Mouse (Mus musculus) midbrain, embryonic 14.5 days (tissue): Measurements from ENCODE around the gene Prdm12. TPM values are rescaled to one million over a fixed set of nuclear protein-coding genes. Genes with fewer than 3 reads are reported as not detected.

Experiments
- ATAC-seq: fragments of 200-750 bp; cut with Nextera tagmentation; 2 replicates; pipeline ENCODE4 v1.8.0; 2017; ENCODE audit warnings: moderate number of reproducible peaks, moderate library complexity; ENCODE audit not compliant: low FRiP score, low TSS enrichment
- DNase-seq: peaks from one replicate; pipeline ENCODE4 v3.0.0-alpha.2; 2015
- H3K27ac ChIP-seq: fragments of 300-500 bp; sonication (generic); replicated peaks from 2 replicates; pipeline ENCODE4 v1.5.1; 2014; ENCODE audit warnings: mild to moderate bottlenecking, low read depth, low read length, moderate library complexity
- H3K27me3 ChIP-seq: fragments of 300-500 bp; sonication (generic); 2 replicates; pipeline ENCODE4 v1.6.1; 2014; ENCODE audit warnings: low read length, control low read depth, mixed read lengths; ENCODE audit not compliant: control insufficient read depth, insufficient read depth
- H3K36me3 ChIP-seq: fragments of 300-500 bp; sonication (generic); 2 replicates; pipeline ENCODE4 v1.6.1; 2014; ENCODE audit warnings: low read length, control low read depth; ENCODE audit not compliant: control insufficient read depth, insufficient read depth
- H3K4me1 ChIP-seq: fragments of 300-500 bp; sonication (generic); 2 replicates; pipeline ENCODE4 v1.6.1; 2014; ENCODE audit warnings: mild to moderate bottlenecking, antibody characterized with exemption, low read length, control low read depth; ENCODE audit not compliant: control insufficient read depth, insufficient read depth
- H3K4me2 ChIP-seq: fragments of 300-500 bp; sonication (generic); 2 replicates; pipeline ENCODE4 v1.6.1; 2014; ENCODE audit warnings: mild to moderate bottlenecking, low read length, moderate library complexity
- H3K4me3 ChIP-seq: fragments of 300-500 bp; sonication (generic); replicated peaks from 2 replicates; pipeline ENCODE4 v1.5.1; 2014; ENCODE audit warnings: low read depth, low read length
- H3K9ac ChIP-seq: fragments of 300-500 bp; sonication (generic); replicated peaks from 2 replicates; pipeline ENCODE4 v1.6.1; 2014; ENCODE audit warnings: mild to moderate bottlenecking, low read length, moderate library complexity
- H3K9me3 ChIP-seq: fragments of 300-500 bp; sonication (generic); 2 replicates; pipeline ENCODE4 v1.6.1; 2016; ENCODE audit warnings: low read length, control low read depth, mixed read lengths; ENCODE audit not compliant: control insufficient read depth
- WGBS: fragments of 180-500 bp; shearing (Covaris S2); extraction: QIAGEN DNeasy Blood & Tissue Kit; methylation state at CpG from one replicate; pipeline ENCODE4 v1.1.7; 2014; 5-methylcytosine and 5-hydroxymethylcytosine counted together
- polyA plus RNA-seq: library from polyadenylated mRNA; unstranded; fragments of >200 nt; fragmentation: Nextera tagmentation; extraction: Ambion mirVana; gene quantifications from 2 replicates; pipeline ENCODE4 v1.2.1, GENCODE M21; 2014

Prdm12 gene
- polyA plus RNA-seq, 1 experiment from 2014 or later: 4.7 TPM

DNA sequence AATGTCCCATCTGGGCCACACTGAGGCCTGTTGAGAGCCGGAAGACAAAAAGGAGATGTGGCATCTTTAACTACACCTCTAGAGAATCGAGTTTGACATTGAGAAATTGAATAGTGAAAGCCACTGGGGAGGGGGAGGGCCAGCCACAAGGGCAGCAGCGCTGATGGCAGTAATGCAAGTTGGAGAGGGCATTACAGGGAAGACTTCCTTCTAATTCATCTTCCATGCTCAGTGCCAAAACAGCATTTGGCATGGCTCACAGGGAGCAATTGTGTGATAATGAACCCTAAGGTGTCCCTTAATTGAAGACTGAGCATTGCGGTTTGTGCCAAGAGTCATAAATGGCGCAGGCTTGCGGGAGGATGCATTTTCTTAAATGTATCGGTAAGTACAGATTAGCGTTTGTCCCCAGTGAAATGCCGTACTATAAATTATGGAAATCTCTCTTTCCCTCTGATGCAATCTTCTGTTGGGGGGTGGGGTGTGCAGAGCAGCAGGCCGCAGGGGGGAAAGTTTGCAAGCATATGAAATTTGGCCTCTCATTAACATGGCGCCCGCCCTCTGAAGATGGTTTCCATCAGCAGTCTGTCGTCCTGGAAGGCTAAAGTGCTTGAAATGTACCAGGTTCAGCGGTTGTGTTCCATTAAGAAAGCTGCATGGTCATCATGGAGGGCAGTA, 21.2 kb upstream of the Prdm12 start:
- peak; percentile 26 for DNase-seq
- H3K4me1 ChIP-seq: no peaks in the 10 kb centered on the region
- H3K4me2 ChIP-seq: no peak overlapping the region
- H3K9me3 ChIP-seq: no peaks in the 10 kb centered on the region
- peaks cover 32% of the 10 kb centered on the region for H3K36me3 ChIP-seq
- 63% methylated on average over 14 of the region's 14 CpGs for WGBS
- no peak for ATAC-seq
- H3K27me3 ChIP-seq: no peaks in the 10 kb centered on the region
- no peak overlapping the region for H3K9ac ChIP-seq
- H3K4me3 ChIP-seq: no peak overlapping the region
- H3K27ac ChIP-seq: no peak overlapping the region

DNA sequence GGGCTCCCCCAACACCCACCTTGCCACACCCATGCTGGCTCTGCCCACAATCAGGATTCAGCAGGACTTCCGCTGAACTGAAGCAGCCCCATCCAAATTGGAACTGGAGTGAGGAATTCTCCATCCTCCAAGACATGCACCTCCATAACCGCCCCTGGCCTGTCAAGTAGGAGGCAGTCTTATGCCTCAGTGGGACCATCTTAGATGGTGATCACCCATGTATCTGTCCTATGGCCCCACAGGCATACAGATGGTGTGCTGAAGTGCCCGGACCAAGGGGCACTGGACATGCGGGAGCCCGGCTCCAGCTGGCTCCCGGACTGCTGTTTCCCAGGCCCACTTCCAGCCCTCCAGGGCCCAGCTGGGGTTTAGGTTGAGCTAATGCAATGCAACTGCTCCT, 20.6 kb upstream of the Prdm12 start:
- no peaks in the 10 kb centered on the region for H3K27me3 ChIP-seq
- no peak overlapping the region for H3K9ac ChIP-seq
- DNase-seq (no peak), ATAC-seq (no peak)
- WGBS: 91% methylated on average over 6 of the region's 6 CpGs
- peaks cover 26% of the 10 kb centered on the region for H3K36me3 ChIP-seq
- no peak overlapping the region for H3K4me2 ChIP-seq
- H3K4me3 ChIP-seq: no peak overlapping the region
- H3K4me1 ChIP-seq: no peaks in the 10 kb centered on the region
- no peaks in the 10 kb centered on the region for H3K9me3 ChIP-seq
- no peak overlapping the region for H3K27ac ChIP-seq

DNA sequence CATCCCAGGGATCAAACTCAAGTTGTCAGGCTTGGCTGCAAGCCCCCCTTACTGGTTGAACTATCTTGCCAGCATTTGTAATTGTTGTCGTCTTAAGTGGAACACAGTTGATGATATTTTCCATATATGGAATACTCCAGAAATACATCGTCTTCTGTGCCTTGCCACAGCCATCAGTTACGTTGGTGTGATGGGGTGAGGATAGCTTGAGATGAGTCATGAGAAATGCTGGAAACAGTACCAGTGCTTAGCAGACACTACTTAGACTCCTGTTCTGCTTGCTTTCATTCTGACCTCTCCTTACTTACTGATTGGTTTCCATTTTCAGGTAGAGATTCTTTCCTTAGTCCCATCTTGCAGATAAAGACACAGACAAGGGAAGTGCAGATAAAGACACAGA, 6.3 kb upstream of the Prdm12 start:
- Histone ChIP-seq H3K36me3 (no peaks in the 10 kb centered on the region), H3K4me2 (no peak overlapping the region), H3K9ac (no peak overlapping the region), H3K9me3 (no peaks in the 10 kb centered on the region), H3K4me1 (peaks cover 25% of the 10 kb centered on the region), H3K4me3 (no peak overlapping the region), H3K27me3 (peaks cover 89% of the 10 kb centered on the region), H3K27ac (no peak overlapping the region)
- WGBS: 84% methylated on average over 3 of the region's 3 CpGs
- ATAC-seq: no peak
- DNase-seq: no peak

DNA sequence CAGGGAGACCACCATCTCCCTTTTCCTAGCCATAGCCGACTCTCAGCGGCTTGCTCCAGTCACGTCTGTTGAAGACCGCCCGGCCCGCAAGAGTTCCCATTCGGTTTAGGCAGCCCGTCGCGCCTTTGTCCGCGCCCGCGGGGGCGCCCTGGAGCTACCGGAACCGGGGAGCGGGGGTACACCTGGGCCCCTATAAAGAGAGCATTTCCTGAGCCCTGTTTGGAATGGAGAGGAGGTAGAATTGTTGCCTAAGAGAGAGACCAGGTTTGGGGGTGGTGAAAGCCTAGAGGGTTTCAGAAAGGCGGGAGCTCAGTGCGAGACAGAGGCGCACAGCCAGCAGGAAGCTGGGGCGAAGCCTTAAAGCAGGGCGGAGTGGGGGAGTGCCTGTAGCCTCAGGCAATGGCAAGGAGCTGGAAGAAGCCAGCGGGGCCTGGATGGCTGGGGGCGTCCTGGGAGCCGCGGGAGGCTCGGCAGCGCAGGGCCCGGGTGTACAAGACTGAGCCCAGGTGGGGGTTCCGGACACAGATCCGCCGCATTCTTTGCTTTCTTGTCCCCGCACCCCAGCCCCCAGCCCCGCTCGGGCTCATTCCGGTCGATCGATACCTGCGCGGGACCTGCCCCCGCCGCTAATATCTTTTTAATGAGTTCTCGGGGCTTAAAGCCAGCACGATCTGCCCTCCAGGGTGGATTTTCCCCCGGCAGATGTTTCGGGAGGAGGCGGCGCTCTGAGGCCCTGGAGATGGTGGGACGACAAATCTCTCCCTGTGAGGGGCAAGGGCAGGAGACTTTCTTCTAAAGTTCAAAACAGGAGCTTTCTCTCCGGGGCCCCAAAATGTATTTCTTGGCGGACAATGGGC, 4.3 kb upstream of the Prdm12 start:
- Histone ChIP-seq H3K4me3 (peak overlapping the region; percentile 29), H3K9ac (no peak overlapping the region; the same call in 1 of the 2 replicates), H3K36me3 (no peaks in the 10 kb centered on the region), H3K4me2 (peak overlapping the region; percentile 49), H3K27ac (peak overlapping the region; percentile 32; the same call in 1 of the 2 replicates), H3K27me3 (peaks cover 95% of the 10 kb centered on the region), H3K9me3 (no peaks in the 10 kb centered on the region), H3K4me1 (peaks cover 32% of the 10 kb centered on the region)
- DNase-seq (peak; percentile 64), ATAC-seq (no peak; the same call in 1 of the 2 replicates)
- under 1% methylated on average over 50 of the region's 52 CpGs for WGBS

DNA sequence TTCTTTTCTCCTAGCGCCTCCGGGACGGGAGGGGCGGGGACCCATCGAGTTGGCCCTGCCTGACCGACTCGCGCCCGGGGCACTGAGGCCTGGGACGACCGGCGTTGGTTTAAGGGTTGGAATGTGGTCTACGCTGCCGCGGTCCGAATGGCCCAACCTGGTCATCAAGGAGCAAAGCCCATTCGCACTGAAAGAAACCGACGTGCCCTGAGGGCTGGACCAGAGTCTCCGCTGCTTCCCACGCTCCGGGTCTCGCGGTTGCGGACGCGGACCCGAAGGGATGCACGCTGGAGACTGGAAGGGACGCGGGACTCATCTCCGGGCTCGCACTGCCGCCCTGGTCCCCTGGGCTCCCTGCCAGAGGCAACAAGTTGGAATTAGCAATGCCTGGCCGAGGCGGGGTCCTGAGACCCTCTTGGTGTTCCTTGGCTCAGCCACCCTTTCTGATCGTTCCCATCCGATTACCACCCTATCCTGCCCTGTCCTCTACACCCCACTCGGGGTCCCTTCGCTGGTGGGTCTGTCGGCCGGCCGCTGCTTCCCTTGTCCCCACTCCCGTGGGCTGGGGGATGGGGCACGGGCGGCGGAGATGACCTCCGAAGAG, 3.6 kb upstream of the Prdm12 start:
- peak; percentile 73 for DNase-seq
- H3K4me1 ChIP-seq: peaks cover 32% of the 10 kb centered on the region
- peaks cover 91% of the 10 kb centered on the region for H3K27me3 ChIP-seq
- peak overlapping the region; percentile 0; the same call in 1 of the 2 replicates for H3K9ac ChIP-seq
- peak overlapping the region; percentile 49 for H3K4me2 ChIP-seq
- H3K9me3 ChIP-seq: no peaks in the 10 kb centered on the region
- H3K4me3 ChIP-seq: peak overlapping the region; percentile 29
- H3K27ac ChIP-seq: peak overlapping the region; percentile 32
- WGBS: under 1% methylated on average over 48 of the region's 48 CpGs
- ATAC-seq: no peak; the same call in 1 of the 2 replicates
- no peaks in the 10 kb centered on the region for H3K36me3 ChIP-seq

DNA sequence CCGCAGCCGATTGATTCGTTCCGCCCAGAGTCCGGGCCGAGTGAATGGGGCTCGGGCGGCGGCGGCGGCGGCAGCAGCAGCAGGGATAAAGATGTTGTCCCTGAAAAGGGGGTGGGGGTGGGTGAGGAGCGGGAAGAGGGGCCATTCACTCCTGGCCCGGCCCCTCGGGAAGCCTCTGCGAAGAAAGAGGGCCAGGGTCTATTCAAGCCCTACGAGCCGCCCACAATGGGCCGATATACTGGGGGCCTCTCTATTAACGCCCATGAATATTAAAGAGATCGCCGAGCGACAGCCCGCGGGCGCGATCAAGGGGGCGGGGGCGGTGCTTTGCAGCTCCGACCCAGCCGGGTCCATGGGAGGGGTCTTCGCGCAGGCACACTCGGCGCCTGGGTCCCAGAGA, 3.1 kb upstream of the Prdm12 start:
- Histone ChIP-seq H3K4me3 (peak overlapping the region; percentile 29), H3K9me3 (no peaks in the 10 kb centered on the region), H3K9ac (0 out of 2 replicates have a peak overlapping the region, but pooled peaks have one; percentile 0), H3K27ac (peak overlapping the region; percentile 32; the same call in 1 of the 2 replicates), H3K4me1 (peaks cover 32% of the 10 kb centered on the region), H3K36me3 (no peaks in the 10 kb centered on the region), H3K27me3 (peaks cover 89% of the 10 kb centered on the region), H3K4me2 (peak overlapping the region; percentile 49)
- DNase-seq: peak; percentile 78
- WGBS: under 1% methylated on average over 35 of the region's 35 CpGs
- ATAC-seq: peak; percentile 74

DNA sequence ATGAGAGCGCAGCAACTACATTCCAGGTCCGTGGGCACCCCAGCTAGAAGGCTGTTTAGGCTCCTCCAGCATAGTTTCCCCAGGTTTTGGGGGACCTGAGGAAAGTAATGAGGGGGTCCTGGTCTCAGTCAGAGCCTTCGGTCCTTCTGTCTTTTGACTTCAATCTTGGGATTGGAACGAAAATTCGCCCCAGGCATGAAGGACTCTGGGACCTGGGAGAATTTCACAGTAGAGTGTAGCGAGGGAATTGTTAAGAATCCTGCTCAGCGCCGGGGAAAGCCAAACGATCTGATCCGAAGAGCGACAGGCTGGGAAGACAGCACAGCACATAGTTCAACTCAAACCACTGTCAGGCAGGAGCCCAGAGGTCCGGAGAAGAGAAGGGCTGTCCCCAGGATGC, 2.5 kb upstream of the Prdm12 start:
- H3K4me3 ChIP-seq: peak overlapping the region; percentile 29
- no peaks in the 10 kb centered on the region for H3K9me3 ChIP-seq
- no peak for ATAC-seq
- no peak overlapping the region for H3K27ac ChIP-seq
- DNase-seq: peak; percentile 45
- peaks cover 89% of the 10 kb centered on the region for H3K27me3 ChIP-seq
- H3K4me2 ChIP-seq: peak overlapping the region; percentile 49
- under 1% methylated on average over 12 of the region's 12 CpGs for WGBS
- H3K9ac ChIP-seq: no peak overlapping the region
- H3K36me3 ChIP-seq: no peaks in the 10 kb centered on the region
- peaks cover 37% of the 10 kb centered on the region for H3K4me1 ChIP-seq

DNA sequence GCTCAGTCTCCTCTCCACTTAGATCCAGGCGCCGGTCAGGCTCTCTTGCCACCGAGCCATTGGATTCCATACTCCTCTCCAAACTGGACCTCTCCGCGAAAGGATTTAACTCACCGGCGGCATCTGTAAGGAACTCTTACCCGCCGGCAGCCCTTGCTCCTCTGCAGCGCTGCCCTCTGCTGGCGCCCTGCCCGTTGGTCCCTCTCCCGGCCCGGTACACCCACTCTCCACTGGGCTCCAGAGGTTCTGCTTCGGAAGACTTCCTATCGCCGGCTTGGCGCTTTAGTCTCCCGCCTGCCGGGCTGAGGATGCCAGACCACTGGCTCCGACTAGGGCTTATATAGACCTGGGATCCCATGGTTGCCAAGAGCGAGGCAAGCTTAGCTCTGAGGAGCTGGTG, 2.0 kb upstream of the Prdm12 start:
- Histone ChIP-seq H3K9me3 (no peaks in the 10 kb centered on the region), H3K4me3 (peak overlapping the region; percentile 29), H3K4me1 (peaks cover 40% of the 10 kb centered on the region), H3K9ac (no peak overlapping the region), H3K27ac (no peak overlapping the region), H3K4me2 (peak overlapping the region; percentile 49), H3K36me3 (no peaks in the 10 kb centered on the region), H3K27me3 (peaks cover 89% of the 10 kb centered on the region)
- peak; percentile 79 for DNase-seq
- ATAC-seq: no peak
- WGBS: under 1% methylated on average over 22 of the region's 22 CpGs
